Mouse (Mus musculus): ENCODE results near the gene Gsta3.

DNA sequence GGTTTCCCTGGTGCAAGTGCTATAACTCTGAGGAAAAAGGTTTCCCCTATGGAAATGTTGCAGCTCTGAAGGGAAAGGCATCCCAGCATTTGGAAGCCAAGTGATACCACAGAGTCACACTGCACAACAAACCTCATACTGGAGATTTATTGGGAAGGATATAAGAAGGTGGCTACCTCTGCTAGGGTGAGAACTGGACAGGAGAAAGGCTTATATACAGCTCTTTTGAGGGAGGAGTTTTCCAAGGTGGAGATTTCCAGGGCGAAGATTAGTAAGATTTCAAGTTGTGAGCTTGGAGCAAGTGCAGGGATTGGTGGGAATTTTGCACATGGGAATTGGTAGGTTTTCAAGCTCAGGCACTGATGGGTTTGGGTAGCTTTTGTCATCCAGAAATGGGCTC, 707 bp downstream of the Gsta3 start:
- TF ChIP-seq CTCF (IDR thresholded peaks at IDR 0.05; ENCODE audit: extremely low read depth, insufficient read depth, insufficient read length, insufficient replicate concordance) (no peak), POLR2A (IDR thresholded peaks at IDR 0.05; ENCODE audit: low read depth, low read length) (no peak)
